Mouse (Mus musculus) neural tube, embryonic 13.5 days (tissue): ENCODE results near the gene Ecel1. TPM values are rescaled to one million over a fixed set of nuclear protein-coding genes. Genes with fewer than 3 reads are reported as not detected.
A peak's percentile ranks its signal among the peaks of the same experiment; 100 is the strongest.

Source experiments
- ATAC-seq: fragments of 200-750 bp; cut with Nextera tagmentation; 2 replicates; pipeline ENCODE4 v1.8.0; 2017; ENCODE audit warnings: low read depth, mild to moderate bottlenecking, moderate TSS enrichment, moderate library complexity
- H3K27ac ChIP-seq: fragments of 300-500 bp; sonication (generic); replicated peaks from 2 replicates; pipeline ENCODE4 v1.5.1; 2015; ENCODE audit warnings: moderate library complexity, mild to moderate bottlenecking, inconsistent platforms
- H3K27me3 ChIP-seq: fragments of 300-500 bp; sonication (generic); 2 replicates; pipeline ENCODE4 v1.6.1; 2015; ENCODE audit warnings: mild to moderate bottlenecking, inconsistent platforms
- H3K36me3 ChIP-seq: fragments of 300-500 bp; sonication (generic); 2 replicates; pipeline ENCODE4 v1.6.1; 2015; ENCODE audit warnings: mild to moderate bottlenecking, inconsistent platforms
- H3K4me1 ChIP-seq: fragments of 300-500 bp; sonication (generic); replicated peaks from 2 replicates; pipeline ENCODE4 v1.6.1; 2015; ENCODE audit warnings: inconsistent platforms
- H3K4me2 ChIP-seq: fragments of 300-500 bp; sonication (generic); 2 replicates; pipeline ENCODE4 v1.6.1; 2015; ENCODE audit warnings: inconsistent platforms, mild to moderate bottlenecking, moderate library complexity
- H3K4me3 ChIP-seq: fragments of 300-500 bp; sonication (generic); 2 replicates; pipeline ENCODE4 v1.5.1; 2015; ENCODE audit warnings: mild to moderate bottlenecking, inconsistent platforms
- H3K9ac ChIP-seq: fragments of 300-500 bp; sonication (generic); 2 replicates; pipeline ENCODE4 v1.6.1; 2015; ENCODE audit warnings: moderate library complexity, mild to moderate bottlenecking, inconsistent platforms
- H3K9me3 ChIP-seq: fragments of 300-500 bp; sonication (generic); 2 replicates; pipeline ENCODE4 v1.6.1; 2016; ENCODE audit warnings: inconsistent platforms
- WGBS: fragments of 180-500 bp; shearing (Covaris S2); methylation state at CpG from one replicate; pipeline ENCODE4 v1.1.7; 2015; 5-methylcytosine and 5-hydroxymethylcytosine counted together
- polyA plus RNA-seq: library from polyadenylated mRNA; unstranded; fragments of >200 nt; fragmentation: Nextera tagmentation; extraction: Ambion mirVana; gene quantifications from 2 replicates; pipeline ENCODE4 v1.2.1, GENCODE M21; 2015

The Ecel1 gene
- polyA plus RNA-seq, 1 experiment from 2014 or later = 73.8 TPM

- H3K36me3 ChIP-seq = no peaks in the 10 kb centered on the region
- no peak overlapping the region for H3K4me3 ChIP-seq
- H3K4me1 ChIP-seq = peaks cover 26% of the 10 kb centered on the region
- WGBS = 11% methylated on average over 13 of the region's 13 CpGs
- no peak overlapping the region; the same call in 1 of the 2 replicates for H3K9ac ChIP-seq
- H3K4me2 ChIP-seq = 0 out of 2 replicates have a peak overlapping the region, but pooled peaks have one; percentile 90
- ATAC-seq = no peak
- peaks cover 80% of the 10 kb centered on the region for H3K27me3 ChIP-seq
- no peak overlapping the region for H3K27ac ChIP-seq
- no peaks in the 10 kb centered on the region for H3K9me3 ChIP-seq
These were observed 29.2 kb upstream of the Ecel1 start for GRCm38 (mm10) chr1:87185526-87185925.

GRCm38 (mm10) chr1:87184751-87185139 lies 28.4 kb upstream of the Ecel1 start:
- H3K4me2 ChIP-seq = peak overlapping the region; percentile 39
- H3K27ac ChIP-seq = no peak overlapping the region
- peak overlapping the region; percentile 34; the same call in 1 of the 2 replicates for H3K9ac ChIP-seq
- H3K27me3 ChIP-seq = peaks cover 86% of the 10 kb centered on the region
- no peaks in the 10 kb centered on the region for H3K36me3 ChIP-seq
- H3K4me1 ChIP-seq = peaks cover 26% of the 10 kb centered on the region
- WGBS = 8% methylated on average over 20 of the region's 20 CpGs
- H3K4me3 ChIP-seq = 0 out of 2 replicates have a peak overlapping the region, but pooled peaks have one; percentile 14
- H3K9me3 ChIP-seq = no peaks in the 10 kb centered on the region
- peak; percentile 26; the same call in 1 of the 2 replicates for ATAC-seq

GRCm38 (mm10) chr1:87183998-87184750 lies 27.9 kb upstream of the Ecel1 start:
- 0 out of 2 replicates have a peak overlapping the region, but pooled peaks have one; percentile 14 for H3K4me3 ChIP-seq

GRCm38 (mm10) chr1:87183013-87183412 lies 26.7 kb upstream of the Ecel1 start, which contains the start of gene Prss56:
Gene Prss56 (plus strand): TSS chr1:87183313.
- no peak within 1 kb of the TSS for H3K9ac ChIP-seq
- H3K36me3 ChIP-seq = no peaks in the 10 kb centered on the region
- H3K4me1 ChIP-seq = peaks cover 31% of the 10 kb centered on the region
- ATAC-seq = no peak
- peaks cover 76% of the 10 kb centered on the region for H3K27me3 ChIP-seq
- H3K4me3 ChIP-seq = no peak within 1 kb of the TSS
- no peak within 1 kb of the TSS for H3K4me2 ChIP-seq
- no peak within 1 kb of the TSS for H3K27ac ChIP-seq
- no peaks in the 10 kb centered on the region for H3K9me3 ChIP-seq
- 27% methylated on average over 9 of the region's 9 CpGs for WGBS

More at GRCm38 (mm10) chr1:87183998-87184750, 27.9 kb upstream of the Ecel1 start:
- no peak; the same call in 1 of the 2 replicates for ATAC-seq
- WGBS = 30% methylated on average over 15 of the region's 15 CpGs
- Histone ChIP-seq H3K4me2 (peak overlapping the region; percentile 39), H3K9me3 (no peaks in the 10 kb centered on the region), H3K27ac (no peak overlapping the region), H3K27me3 (peaks cover 86% of the 10 kb centered on the region), H3K36me3 (no peaks in the 10 kb centered on the region), H3K4me1 (peaks cover 26% of the 10 kb centered on the region), H3K9ac (peak overlapping the region; percentile 34; the same call in 1 of the 2 replicates)

- no peaks in the 10 kb centered on the region for H3K9me3 ChIP-seq
- no peak overlapping the region for H3K9ac ChIP-seq
- WGBS = 63% methylated on average over 5 of the region's 5 CpGs
- ATAC-seq = no peak
- no peak overlapping the region for H3K4me3 ChIP-seq
- peaks cover 34% of the 10 kb centered on the region for H3K4me1 ChIP-seq
- no peak overlapping the region for H3K27ac ChIP-seq
- peaks cover 56% of the 10 kb centered on the region for H3K27me3 ChIP-seq
- H3K4me2 ChIP-seq = no peak overlapping the region
- no peaks in the 10 kb centered on the region for H3K36me3 ChIP-seq
These were observed 24.6 kb upstream of the Ecel1 start for GRCm38 (mm10) chr1:87180896-87181295.

GRCm38 (mm10) chr1:87175852-87176292 lies 19.6 kb upstream of the Ecel1 start:
- Histone ChIP-seq H3K9ac (no peak overlapping the region), H3K27ac (peak overlapping the region; percentile 69), H3K4me2 (peak overlapping the region; percentile 26; the same call in 1 of the 2 replicates), H3K27me3 (peaks cover 23% of the 10 kb centered on the region), H3K4me3 (no peak overlapping the region), H3K4me1 (peaks cover 60% of the 10 kb centered on the region), H3K36me3 (no peaks in the 10 kb centered on the region), H3K9me3 (no peaks in the 10 kb centered on the region)
- 5% methylated on average over 11 of the region's 11 CpGs for WGBS
- peak; percentile 89 for ATAC-seq

GRCm38 (mm10) chr1:87174006-87174955 lies 18.0 kb upstream of the Ecel1 start:
- no peaks in the 10 kb centered on the region for H3K36me3 ChIP-seq
- no peak overlapping the region for H3K4me3 ChIP-seq
- WGBS = 21% methylated on average over 28 of the region's 28 CpGs
- H3K9ac ChIP-seq = no peak overlapping the region
- no peak overlapping the region for H3K27ac ChIP-seq
- H3K4me1 ChIP-seq = peaks cover 76% of the 10 kb centered on the region
- no peak overlapping the region for H3K4me2 ChIP-seq
- H3K9me3 ChIP-seq = no peaks in the 10 kb centered on the region
- H3K27me3 ChIP-seq = peaks cover 20% of the 10 kb centered on the region
- ATAC-seq = no peak

GRCm38 (mm10) chr1:87172316-87172715 lies 16.0 kb upstream of the Ecel1 start:
- peak overlapping the region; percentile 50; the same call in 1 of the 2 replicates for H3K27ac ChIP-seq
- no peak for ATAC-seq

GRCm38 (mm10) chr1:87171312-87171711 lies 15.0 kb upstream of the Ecel1 start:
- no peaks in the 10 kb centered on the region for H3K36me3 ChIP-seq
- no peak overlapping the region for H3K4me2 ChIP-seq
- H3K27ac ChIP-seq = 0 out of 2 replicates have a peak overlapping the region, but pooled peaks have one; percentile 84
- H3K27me3 ChIP-seq = peaks cover 37% of the 10 kb centered on the region
- H3K4me3 ChIP-seq = no peak overlapping the region
- 87% methylated on average over 1 of the region's 1 CpGs for WGBS
- H3K4me1 ChIP-seq = peaks cover 73% of the 10 kb centered on the region
- H3K9me3 ChIP-seq = no peaks in the 10 kb centered on the region
- H3K9ac ChIP-seq = no peak overlapping the region
- no peak for ATAC-seq

More at GRCm38 (mm10) chr1:87172316-87172715, 16.0 kb upstream of the Ecel1 start:
- peaks cover 27% of the 10 kb centered on the region for H3K27me3 ChIP-seq
- H3K4me2 ChIP-seq = no peak overlapping the region
- H3K4me3 ChIP-seq = no peak overlapping the region
- H3K9me3 ChIP-seq = no peaks in the 10 kb centered on the region
- 36% methylated on average over 9 of the region's 9 CpGs for WGBS
- no peaks in the 10 kb centered on the region for H3K36me3 ChIP-seq
- peaks cover 79% of the 10 kb centered on the region for H3K4me1 ChIP-seq
- 0 out of 2 replicates have a peak overlapping the region, but pooled peaks have one; percentile 3 for H3K9ac ChIP-seq

- Histone ChIP-seq H3K4me2 (peak overlapping the region; percentile 2; the same call in 1 of the 2 replicates), H3K4me3 (no peak overlapping the region), H3K36me3 (no peaks in the 10 kb centered on the region), H3K27ac (peak overlapping the region; percentile 84), H3K9ac (no peak overlapping the region), H3K4me1 (peaks cover 64% of the 10 kb centered on the region), H3K27me3 (peaks cover 42% of the 10 kb centered on the region), H3K9me3 (no peaks in the 10 kb centered on the region)
- peak; percentile 20 for ATAC-seq
- WGBS = 4% methylated on average over 18 of the region's 19 CpGs
These were observed 14.1 kb upstream of the Ecel1 start for GRCm38 (mm10) chr1:87170458-87170857.

GRCm38 (mm10) chr1:87164796-87165184 lies 8.5 kb upstream of the Ecel1 start:
- ATAC-seq = peak; percentile 30; the same call in 1 of the 2 replicates
- H3K27ac ChIP-seq = peak overlapping the region; percentile 71
- H3K4me1 ChIP-seq = peaks cover 29% of the 10 kb centered on the region
- no peak overlapping the region for H3K9ac ChIP-seq
- peaks cover 48% of the 10 kb centered on the region for H3K27me3 ChIP-seq
- H3K4me2 ChIP-seq = no peak overlapping the region
- H3K9me3 ChIP-seq = no peaks in the 10 kb centered on the region
- WGBS = 38% methylated on average over 9 of the region's 9 CpGs
- no peaks in the 10 kb centered on the region for H3K36me3 ChIP-seq
- H3K4me3 ChIP-seq = no peak overlapping the region
